Mouse (Mus musculus): Measurements from ENCODE around the gene Vmn2r102. TPM values are rescaled to one million over a fixed set of nuclear protein-coding genes. Genes with fewer than 3 reads are reported as not detected.

The Vmn2r102 gene
- not detected in 2 replicates for polyA plus RNA-seq (2016; fragmentation: Nextera tagmentation; extraction: Ambion mirVana)

DNA sequence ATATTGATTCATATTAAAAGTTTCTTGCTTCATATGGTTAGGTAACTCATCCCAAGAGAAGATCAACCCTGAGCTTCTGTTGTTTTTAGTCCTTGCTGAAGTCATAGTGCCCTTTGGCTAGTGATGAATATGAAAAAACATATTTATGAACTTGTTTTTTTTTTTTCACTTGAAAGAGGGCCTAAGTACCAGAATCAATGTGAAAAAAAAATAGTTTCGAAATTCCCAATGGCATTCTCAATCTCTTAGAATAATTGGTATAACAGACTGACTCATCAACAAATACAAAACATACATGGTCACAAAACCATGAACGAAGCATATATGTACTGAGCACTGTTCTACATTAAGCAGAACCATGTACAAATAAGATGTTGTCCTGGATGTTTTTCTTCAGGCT lies at the start of gene Vmn2r102:
Gene Vmn2r102, plus strand, starts transcription at position 301 of the 400 bp plus-strand sequence.
- 80% methylated on average over 2 of the region's 2 CpGs for WGBS

DNA sequence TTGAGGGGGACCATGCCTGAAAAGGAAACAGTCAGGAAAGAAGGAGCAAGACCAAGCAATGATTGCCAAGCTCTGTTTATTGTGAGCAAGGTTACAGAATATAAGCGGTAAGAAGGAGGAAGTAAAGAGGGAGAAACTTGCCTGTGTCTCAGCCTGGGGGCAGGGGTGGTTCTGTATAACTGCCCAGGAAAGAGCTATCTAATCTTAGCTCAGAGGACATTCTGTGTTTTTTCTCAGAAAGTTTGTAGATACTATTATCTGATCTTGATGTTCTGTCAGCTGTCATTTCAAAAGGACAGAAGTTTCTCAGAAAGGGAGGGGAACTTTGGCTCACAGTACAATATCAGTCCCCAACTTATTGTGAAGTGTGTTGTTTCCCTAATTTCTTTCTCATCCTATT lies 30.8 kb upstream of the Vmn2r102 start:
- Histone ChIP-seq H3K9me3 (replicated peaks) (0 out of 2 replicates have a peak, but pooled peaks cover 4% of the 10 kb centered on the region), H3K27me3 (ENCODE audit: low read depth, poor library complexity, severe bottlenecking) (no peaks in the 10 kb centered on the region), H3K4me1 (no peaks in the 10 kb centered on the region), H3K36me3 (no peaks in the 10 kb centered on the region), H3K27ac (no peak overlapping the region), H3K4me3 (no peak overlapping the region)
- no peak for DNase-seq (ENCODE audit: low spot score)
- WGBS = 86% methylated on average over 1 of the region's 1 CpGs

More for the DNA sequence above, at the start of gene Vmn2r102:
- Histone ChIP-seq H3K9me3 (replicated peaks) (no peaks in the 10 kb centered on the region), H3K36me3 (no peaks in the 10 kb centered on the region), H3K4me1 (no peaks in the 10 kb centered on the region), H3K27ac (no peak within 1 kb of the TSS), H3K4me3 (no peak within 1 kb of the TSS), H3K27me3 (ENCODE audit: low read depth, poor library complexity, severe bottlenecking) (no peaks in the 10 kb centered on the region)
- no peak for DNase-seq (ENCODE audit: low spot score)

DNA sequence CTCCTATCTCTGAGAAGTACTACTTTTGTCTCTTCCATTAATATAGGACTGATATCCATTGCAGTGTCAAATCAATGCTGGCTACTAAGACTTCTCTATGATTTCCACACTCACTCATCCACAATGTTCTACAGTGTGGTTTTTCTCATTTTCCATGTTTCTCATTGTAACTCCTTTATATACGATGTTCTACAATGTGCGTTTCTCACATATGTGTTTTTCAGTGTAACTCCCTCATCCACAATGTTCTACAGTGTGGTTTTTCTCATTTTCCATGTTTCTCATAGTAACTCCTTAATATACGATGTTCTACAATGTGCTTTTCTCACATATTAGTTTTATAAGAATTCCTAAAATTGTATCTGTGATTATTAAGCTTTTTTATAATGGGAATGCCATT lies 1.7 kb upstream of the Vmn2r102 start:
- DNase-seq (ENCODE audit: low spot score) = no peak
- Histone ChIP-seq H3K27me3 (ENCODE audit: low read depth, poor library complexity, severe bottlenecking) (no peaks in the 10 kb centered on the region), H3K4me3 (no peak overlapping the region), H3K4me1 (no peaks in the 10 kb centered on the region), H3K27ac (no peak overlapping the region), H3K36me3 (no peaks in the 10 kb centered on the region), H3K9me3 (replicated peaks) (no peaks in the 10 kb centered on the region)
- 60% methylated on average over 3 of the region's 3 CpGs for WGBS

DNA sequence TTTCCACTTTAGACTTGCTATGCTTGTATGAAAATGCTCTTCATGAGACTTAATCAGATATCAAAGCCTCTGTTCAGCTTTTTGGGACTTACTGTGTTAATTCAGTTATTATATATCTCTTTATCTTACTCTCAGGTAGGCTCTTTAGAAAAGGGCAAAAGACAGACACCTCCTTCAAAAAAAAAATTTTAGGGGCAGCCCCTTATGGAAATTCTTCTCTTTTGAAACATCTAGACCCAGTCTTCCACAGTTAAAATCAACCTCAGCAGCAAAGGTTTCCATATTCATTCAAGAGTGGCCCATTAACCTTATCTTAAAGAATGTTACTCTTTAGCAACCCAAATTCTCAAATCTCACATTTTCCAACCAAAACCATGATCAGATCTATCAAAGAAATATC lies 31.9 kb downstream of the Vmn2r102 start:
- Histone ChIP-seq H3K27me3 (ENCODE audit: low read depth, poor library complexity, severe bottlenecking) (no peaks in the 10 kb centered on the region), H3K4me1 (no peaks in the 10 kb centered on the region), H3K4me3 (no peak overlapping the region), H3K36me3 (no peaks in the 10 kb centered on the region), H3K27ac (no peak overlapping the region), H3K9me3 (replicated peaks) (no peaks in the 10 kb centered on the region)
- DNase-seq (ENCODE audit: low spot score) = no peak

Other genes starting within 250 kb of the Vmn2r102 start
- not detected in 2 replicates for gene Vmn2r100, start 155.6 kb upstream of the Vmn2r102 start, polyA plus RNA-seq (2016; fragmentation: Nextera tagmentation; extraction: Ambion mirVana)
- gene Vmn2r101, start 83.1 kb upstream of the Vmn2r102 start, polyA plus RNA-seq (2016; fragmentation: Nextera tagmentation; extraction: Ambion mirVana) = not detected in 2 replicates
- gene Vmn2r103, start 113.0 kb downstream of the Vmn2r102 start, polyA plus RNA-seq (2016; fragmentation: Nextera tagmentation; extraction: Ambion mirVana) = not detected in 2 replicates